Mouse (Mus musculus): ENCODE data around the gene Aldh3b1. TPM values are rescaled to one million over a fixed set of nuclear protein-coding genes. Genes with fewer than 3 reads are reported as not detected.
A peak's percentile ranks its signal among the peaks of the same experiment; 100 is the strongest.

Aldh3b1 gene
- total RNA-seq, 1 experiment from 2014 or later: 85.2 TPM

DNA sequence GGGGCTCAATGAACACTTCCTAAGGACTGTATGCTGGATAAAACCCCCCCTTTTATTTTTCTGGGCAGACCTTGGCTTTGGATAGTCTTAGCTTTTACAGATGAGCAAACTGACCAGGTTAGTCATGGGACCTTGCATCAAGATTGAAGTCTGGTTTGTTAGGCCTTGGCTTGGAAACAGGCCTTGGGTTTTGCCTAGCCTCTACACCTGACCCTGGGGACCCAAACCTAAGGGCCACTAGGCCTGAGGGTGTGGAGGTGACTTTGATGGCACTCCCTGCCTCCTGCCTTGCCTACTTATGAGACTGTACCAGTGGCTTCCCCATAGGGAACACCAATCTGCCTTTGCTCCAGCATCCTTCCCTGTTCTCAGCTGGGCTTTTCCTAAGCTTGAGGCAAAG, 9.7 kb downstream of the Aldh3b1 start:
- no peak for ATAC-seq (ENCODE audit: extremely low read depth, insufficient number of reproducible peaks, low FRiP score, poor library complexity, severe bottlenecking)

DNA sequence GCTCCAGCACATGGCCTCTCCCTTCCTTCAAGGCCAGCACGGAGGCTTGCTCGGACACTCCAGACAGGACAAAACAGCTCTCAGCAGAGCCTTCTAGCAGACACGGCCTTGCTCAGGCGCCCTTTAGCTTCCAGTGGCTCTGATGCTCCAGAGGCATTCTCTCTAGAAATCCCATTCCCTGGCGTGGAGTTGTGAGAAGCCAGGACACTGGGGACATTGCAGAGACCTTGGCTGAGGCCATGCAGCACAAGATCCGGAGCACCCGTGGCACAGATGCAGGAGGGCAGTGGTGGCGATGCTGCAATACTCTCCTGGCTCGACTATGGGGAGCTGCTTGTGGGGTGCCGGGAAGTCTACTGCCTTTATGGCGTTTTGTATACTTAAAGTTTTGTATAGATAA, 12.9 kb downstream of the Aldh3b1 start:
- ATAC-seq (ENCODE audit: extremely low read depth, insufficient number of reproducible peaks, low FRiP score, poor library complexity, severe bottlenecking): no peak

DNA sequence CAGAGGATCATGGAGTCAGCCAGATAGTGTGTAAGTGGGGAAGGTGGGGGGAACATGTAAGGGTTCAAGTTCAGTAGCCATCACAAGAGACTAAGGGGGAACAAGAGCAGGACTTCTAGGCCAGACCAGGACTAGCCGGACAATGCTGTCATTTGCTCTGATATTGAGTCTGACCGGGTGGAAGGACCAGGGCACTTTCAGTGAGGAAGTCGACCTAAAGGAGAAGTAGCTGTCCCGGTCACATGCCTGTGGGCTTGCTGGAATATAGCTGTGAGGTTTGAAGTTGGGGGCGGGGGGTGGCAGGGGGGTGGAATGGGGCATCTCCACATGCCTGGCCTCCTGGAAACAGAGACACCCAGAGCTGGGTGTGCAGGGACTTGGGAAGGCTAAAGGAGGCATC, 15.1 kb downstream of the Aldh3b1 start:
- no peak for ATAC-seq (ENCODE audit: extremely low read depth, insufficient number of reproducible peaks, low FRiP score, poor library complexity, severe bottlenecking)

DNA sequence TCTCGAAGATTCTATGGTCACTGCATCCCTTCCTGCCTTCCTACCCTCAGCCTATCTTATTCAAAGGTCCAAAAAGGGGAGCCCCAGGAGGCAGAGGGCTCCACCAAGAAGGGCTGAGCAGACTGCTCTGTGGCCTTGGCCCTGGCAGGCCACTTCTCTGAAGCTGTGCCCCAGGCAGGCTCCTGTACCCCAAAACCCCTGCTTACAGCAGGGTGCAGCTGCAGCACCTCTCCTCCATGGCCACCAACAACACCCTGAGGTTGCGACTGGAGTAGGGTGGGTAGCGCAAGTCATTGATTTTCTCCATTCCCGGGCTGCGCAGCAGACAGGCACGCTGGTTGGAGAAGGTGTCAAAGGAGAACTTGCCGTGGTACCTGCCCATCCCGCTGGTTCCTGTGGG, 15.9 kb downstream of the Aldh3b1 start:
- ATAC-seq (ENCODE audit: extremely low read depth, insufficient number of reproducible peaks, low FRiP score, poor library complexity, severe bottlenecking): no peak

DNA sequence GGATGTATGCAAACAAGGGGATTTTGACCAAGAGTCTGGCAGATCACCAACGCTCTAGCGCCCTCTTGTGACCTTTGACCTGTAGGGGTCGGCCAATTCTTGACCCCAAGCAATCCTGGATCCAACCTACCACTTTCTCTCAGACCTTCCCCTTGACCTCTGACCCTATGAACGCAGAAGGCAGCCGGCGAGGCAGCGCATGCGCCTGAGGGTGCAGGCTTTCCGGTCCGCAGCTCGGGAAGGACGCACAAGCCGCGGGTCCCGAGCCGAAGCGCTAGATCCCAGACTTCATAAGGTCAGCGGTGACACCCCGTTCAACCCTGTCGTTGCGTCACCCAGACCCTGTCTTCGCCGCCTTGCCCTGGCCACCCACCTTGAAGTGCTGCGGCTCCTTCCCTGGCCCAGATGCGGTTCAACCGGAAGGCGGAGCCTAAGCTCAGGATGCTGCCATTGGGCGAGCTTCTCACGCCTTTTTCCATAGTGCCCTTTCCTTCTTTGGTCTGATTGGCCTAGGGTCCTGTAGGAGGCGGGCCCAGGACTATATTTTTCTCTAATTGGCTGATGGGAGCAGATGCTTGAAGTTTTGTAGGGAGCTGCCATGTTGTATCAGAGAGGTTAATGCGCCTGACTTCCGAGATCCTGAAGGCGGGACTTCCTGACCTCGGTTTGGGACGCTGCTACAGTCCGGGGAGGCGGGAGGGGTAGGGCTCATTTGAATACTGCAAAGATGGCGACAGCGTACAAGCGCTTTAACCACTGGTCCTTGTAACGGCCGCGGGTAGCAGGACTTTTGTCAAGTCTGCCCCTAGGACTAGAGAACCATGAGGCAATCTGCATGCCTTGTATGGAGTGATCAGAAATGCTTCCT, 17.0 kb downstream of the Aldh3b1 start, which contains the start of gene Ndufs8:
TSS of gene Ndufs8 (minus strand) at position 438 of the 868 bp plus-strand sequence.
- ATAC-seq (ENCODE audit: extremely low read depth, insufficient number of reproducible peaks, low FRiP score, poor library complexity, severe bottlenecking): peak; percentile 91

DNA sequence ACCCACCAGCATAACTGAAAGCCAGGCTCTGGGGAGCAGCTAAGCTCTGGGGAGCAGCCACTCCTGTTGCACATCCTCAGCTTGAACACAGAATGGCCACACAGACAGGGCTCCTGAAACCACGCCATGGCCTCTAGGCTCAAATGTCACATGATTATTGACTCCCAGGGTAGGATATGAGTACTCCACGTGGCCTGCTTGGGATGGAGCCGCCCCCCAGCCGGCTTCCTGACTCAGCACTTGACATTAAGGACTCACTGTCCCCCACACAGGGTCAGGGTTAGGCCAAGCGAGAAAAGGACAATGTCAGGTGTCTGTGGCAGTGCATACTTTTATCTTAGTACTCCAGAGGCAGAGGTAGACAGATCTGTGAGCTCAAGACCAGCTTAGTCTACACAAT, 19.4 kb downstream of the Aldh3b1 start:
- no peak for ATAC-seq (ENCODE audit: extremely low read depth, insufficient number of reproducible peaks, low FRiP score, poor library complexity, severe bottlenecking)

DNA sequence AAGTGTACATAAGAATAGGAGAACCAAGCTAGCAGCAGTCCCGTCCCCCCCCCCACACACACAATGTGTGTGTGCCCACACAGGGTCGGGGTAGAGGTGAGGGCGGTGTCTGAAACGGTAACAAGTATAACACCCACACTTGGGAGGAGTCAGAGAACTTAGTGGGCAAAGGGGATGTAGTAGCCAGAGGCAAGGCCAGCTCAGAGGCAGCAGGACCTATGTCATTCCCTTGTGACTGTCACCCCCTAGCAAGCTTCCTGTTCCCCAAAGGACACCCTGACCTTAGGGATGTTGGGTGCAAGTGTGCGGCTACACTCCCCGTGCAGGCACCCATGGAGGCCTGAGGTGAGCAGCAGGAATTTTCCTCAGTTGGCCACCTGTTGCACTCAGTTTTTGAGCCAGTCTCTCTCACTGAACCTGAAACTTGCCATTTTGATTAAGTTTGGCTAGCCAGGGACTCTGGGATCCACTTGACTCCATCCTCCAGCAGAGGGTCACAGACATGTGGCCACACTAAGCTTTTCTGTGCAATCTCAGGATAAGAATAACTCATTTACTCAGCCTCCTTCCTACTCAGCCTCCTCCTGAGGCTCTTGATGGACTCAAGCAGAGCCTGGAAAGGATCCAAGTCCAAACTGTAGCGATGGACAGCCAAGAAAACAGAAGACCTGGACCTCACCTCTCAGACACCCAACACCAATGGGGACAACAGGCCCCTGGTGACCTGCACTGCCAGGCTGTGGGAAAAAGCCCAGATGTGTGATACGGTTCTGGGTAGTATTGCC, 21.5 kb downstream of the Aldh3b1 start:
- no peak for ATAC-seq (ENCODE audit: extremely low read depth, insufficient number of reproducible peaks, low FRiP score, poor library complexity, severe bottlenecking)

DNA sequence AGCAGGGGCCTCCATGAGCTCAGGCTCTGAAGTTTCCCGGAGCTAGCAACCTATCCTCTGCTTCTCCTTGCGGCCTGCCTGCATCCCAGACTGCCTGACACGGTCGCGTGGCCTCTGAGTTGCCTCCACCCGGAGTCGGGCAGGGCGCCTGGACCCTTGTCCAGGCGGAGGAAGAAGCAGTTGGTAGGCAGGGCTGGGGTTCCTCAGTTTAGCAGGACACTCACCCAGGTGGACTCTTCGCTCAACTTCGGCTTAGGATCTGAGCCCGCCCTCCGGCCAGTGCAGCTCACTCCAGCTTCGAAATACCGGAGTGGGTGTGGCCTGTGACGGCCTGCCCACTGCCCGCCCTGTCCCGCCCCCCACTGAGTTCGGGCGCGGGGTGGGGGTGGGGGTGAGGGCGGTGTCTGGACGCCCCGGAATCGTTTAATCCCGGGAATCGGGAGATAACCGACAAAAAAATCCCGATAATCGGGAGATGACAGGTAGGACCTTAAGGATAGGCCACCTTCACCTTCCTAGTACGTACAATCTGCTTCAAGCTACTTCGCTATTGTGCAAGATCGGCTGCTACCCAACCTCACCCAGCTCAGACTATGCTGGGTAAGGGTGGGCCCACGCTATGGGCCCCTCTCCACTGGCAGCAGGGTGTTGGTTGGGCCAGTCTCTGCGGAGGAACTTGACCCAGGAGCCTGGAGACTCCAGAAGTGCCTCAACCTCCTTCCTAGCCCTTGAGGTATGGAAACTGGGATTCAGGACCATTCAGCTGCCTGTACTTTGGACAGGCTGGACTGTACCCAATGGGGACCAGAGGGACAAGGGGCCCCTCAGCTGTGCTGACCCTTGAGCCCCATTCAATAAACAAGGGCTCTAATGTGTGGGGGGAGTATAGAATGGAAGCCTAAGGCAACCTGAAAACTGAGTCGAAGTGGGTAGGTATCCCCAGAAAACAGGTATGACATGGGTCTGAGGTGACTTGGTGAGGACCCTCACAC, 22.5 kb downstream of the Aldh3b1 start, which contains the start of gene Tcirg1:
TSS of gene Tcirg1 (minus strand) at position 339 of the 992 bp plus-strand sequence.
- ATAC-seq (ENCODE audit: extremely low read depth, insufficient number of reproducible peaks, low FRiP score, poor library complexity, severe bottlenecking): peak; percentile 57

DNA sequence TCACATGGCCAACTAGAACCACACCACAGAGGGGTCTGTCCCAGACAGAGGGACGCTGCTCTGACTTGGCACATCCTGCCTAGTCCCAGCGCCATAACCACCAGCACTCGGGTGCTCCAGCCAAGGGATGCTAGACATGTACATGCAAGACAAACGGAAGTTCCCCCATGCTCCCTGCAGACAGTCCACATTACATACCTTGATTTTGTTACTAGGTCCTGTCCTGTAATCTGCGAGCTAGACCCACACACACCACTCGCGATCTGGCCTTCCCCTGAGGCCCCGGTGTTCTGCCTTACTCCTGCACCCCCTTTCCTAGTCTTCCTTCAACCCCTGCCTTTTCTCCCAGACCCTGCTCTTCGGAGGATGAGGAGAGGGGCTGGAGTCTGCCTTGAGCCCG, 23.3 kb downstream of the Aldh3b1 start:
- ATAC-seq (ENCODE audit: extremely low read depth, insufficient number of reproducible peaks, low FRiP score, poor library complexity, severe bottlenecking): 0 out of 2 replicates have a peak, but pooled peaks have one; percentile 13

DNA sequence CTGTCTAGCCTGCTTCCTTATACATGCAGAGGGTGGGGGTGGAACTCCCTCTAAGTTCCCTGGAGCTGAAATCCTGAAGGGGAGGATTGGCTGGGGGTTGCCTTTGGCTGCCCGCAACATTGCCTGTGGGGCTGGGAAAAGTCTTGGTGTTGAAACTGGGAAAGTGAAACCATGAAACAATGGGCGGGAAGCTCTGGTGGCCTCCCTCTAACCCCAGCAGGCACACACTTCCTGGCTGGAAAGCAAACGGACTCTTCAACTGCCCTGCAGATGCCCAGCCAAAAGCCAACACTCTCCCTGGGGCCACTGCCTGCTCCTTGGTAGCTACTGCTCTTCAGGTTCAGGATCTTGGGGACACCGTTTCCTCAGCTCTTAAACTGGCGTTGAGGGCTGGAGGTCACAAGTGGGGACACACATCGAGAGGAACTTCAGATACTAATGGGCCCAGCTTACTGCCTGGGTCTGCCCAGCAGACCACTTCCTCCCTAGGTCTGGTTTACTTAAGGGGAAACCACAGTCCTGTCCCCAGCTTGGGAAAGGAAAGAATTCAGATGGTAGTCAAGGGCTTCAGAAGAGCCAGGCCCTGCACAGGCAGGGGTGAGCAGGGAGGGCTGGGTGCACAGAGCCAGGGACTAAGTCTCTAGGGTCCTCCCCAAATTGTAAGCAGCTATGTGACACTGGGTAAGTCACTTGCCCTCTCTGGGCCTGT, 24.2 kb downstream of the Aldh3b1 start:
- ATAC-seq (ENCODE audit: extremely low read depth, insufficient number of reproducible peaks, low FRiP score, poor library complexity, severe bottlenecking): peak; percentile 27; the same call in 1 of the 2 replicates

DNA sequence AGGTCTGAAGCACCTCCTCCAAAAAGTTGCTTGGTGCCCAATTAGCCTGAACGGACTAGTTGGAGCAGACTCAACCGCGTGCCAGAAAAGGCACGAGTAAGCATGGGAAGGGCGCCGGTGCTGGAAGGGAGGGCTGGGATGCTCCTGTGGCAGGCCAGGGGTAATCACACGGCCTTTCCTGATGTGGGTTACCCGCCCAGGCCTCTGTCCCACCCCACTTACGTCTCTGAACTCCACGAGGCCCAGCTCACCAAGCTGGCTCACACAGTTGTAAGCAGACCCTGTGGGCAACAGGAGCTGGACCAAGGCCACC, 25.3 kb downstream of the Aldh3b1 start:
- no peak for ATAC-seq (ENCODE audit: extremely low read depth, insufficient number of reproducible peaks, low FRiP score, poor library complexity, severe bottlenecking)

DNA sequence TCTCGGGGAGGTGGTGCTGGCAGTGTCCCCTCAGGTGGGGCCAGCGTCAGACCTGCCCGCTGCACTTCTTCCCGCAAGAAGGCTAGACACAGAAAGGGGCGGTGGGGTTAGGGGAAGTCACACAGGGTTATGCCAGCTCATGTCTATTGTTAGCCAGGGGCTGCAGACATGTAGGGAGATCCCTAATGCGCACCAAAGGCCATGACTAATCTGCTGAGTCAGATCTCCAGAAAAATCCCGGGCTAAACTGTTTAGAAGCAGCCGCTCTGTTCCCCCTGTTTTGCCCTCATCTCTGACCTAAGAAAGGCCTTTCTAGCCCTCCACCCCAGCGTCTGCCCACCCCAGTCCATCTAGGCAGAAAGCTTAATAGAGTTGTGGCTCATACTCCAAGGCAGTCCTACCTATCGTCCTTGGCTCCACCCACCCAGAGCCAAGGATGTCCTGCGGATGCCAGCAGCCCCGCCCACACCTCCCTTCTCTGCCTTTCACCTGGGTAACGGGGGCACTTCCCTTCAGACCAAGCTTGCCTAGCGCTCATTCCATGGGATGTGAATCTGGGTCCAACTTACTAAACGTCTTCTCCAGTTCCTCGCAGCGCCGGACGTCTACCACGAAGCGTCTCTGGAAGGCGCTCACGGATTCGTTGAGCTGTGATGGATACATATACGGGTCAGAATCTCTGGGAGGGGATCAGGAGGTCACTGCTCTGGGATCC, 25.8 kb downstream of the Aldh3b1 start:
- ATAC-seq (ENCODE audit: extremely low read depth, insufficient number of reproducible peaks, low FRiP score, poor library complexity, severe bottlenecking): no peak

DNA sequence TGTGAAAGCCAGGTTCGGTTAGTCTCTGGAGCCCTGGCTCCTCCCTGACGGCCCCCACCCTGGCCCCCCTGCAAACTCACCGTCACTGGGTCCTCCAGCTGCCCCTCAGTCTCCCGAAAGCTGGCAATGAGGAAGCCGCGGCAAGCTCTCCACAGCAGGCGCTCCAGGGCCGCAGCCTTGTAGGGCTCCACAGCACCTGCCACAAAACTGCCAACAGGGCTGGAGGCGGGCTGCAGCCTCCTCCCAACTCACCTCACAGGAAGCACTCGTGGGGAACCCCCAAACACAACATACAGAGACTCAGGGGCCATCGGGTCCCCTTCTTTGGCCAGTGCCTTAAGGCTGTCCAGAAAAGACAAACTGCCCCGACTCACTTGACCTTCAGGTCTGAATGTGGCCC, 26.6 kb downstream of the Aldh3b1 start:
- no peak for ATAC-seq (ENCODE audit: extremely low read depth, insufficient number of reproducible peaks, low FRiP score, poor library complexity, severe bottlenecking)

DNA sequence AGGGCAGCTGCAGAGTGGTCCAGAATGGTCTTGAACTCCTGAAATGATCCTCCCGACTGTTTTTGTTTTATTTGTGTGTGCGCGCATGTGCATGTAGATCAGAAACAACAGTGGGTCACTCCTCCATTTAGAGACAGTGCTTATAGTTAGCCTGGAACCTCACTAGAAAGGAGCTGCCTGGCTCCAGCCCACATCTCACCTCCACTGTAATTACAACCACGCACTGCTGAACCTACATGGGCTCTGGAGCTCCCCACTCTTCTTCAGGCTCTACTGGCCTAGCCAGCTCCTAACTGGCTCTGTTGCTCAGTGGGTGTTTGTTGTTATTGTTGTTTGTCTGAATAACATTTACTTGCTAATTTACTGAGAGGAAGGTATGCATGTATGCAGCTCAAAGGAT, 30.0 kb downstream of the Aldh3b1 start:
- ATAC-seq (ENCODE audit: extremely low read depth, insufficient number of reproducible peaks, low FRiP score, poor library complexity, severe bottlenecking): no peak

DNA sequence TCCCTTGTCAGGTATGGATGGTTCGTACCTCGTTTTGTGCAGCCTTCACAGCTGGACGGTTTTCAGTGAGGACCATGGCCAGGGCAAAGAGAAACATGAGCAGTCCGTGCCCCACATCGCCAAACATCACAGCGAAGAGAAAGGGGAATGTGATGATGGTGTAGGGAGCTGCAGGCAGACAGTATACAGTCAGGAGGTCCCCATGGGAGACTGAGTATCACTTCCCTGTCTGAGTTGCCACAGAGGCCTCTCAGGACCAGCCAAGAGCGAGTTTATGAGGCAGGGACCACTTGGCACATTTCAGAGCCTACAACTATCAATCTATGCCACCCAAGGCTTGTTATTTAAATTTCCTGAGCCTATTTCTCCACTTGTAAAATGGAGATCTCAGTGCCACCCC, 30.7 kb downstream of the Aldh3b1 start:
- ATAC-seq (ENCODE audit: extremely low read depth, insufficient number of reproducible peaks, low FRiP score, poor library complexity, severe bottlenecking): peak; percentile 51

DNA sequence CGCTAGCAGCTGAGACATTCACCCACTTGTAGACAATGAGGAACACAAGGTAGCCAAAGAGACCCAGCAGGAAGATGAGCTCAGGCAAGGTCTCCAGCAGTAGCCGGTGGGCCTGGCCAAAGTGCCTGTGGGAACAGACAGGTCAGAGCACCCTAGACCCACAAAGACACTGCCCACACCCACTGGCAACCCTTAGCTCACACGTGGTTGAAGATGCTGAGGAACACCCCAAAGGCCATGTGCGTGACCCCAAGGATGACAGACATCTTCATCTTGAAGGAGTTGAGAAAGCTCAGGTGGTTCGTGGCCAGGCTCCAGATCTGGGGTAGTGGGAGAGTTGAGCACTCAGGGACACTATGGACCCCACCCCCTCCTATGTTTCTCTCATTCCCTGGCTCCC, 32.1 kb downstream of the Aldh3b1 start:
- no peak for ATAC-seq (ENCODE audit: extremely low read depth, insufficient number of reproducible peaks, low FRiP score, poor library complexity, severe bottlenecking)

DNA sequence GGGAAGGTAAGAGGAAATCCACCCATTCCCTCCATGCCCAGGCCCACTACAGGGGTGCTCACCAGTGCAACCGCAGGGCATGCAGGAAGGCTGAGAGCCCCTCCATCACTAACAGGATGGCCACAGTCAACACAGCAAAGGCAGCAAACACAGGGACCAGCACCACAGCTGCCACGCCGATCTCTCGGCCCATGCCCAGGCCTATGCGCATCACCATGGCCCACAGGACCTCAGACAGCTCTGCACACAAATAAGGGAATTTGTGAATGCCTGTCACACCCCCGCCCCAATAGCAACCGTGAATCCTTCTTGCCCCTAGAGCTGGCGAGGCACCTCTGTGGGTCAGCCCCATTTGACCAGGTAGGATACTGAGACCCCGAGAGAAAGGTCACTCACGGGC, 33.4 kb downstream of the Aldh3b1 start:
- no peak for ATAC-seq (ENCODE audit: extremely low read depth, insufficient number of reproducible peaks, low FRiP score, poor library complexity, severe bottlenecking)

DNA sequence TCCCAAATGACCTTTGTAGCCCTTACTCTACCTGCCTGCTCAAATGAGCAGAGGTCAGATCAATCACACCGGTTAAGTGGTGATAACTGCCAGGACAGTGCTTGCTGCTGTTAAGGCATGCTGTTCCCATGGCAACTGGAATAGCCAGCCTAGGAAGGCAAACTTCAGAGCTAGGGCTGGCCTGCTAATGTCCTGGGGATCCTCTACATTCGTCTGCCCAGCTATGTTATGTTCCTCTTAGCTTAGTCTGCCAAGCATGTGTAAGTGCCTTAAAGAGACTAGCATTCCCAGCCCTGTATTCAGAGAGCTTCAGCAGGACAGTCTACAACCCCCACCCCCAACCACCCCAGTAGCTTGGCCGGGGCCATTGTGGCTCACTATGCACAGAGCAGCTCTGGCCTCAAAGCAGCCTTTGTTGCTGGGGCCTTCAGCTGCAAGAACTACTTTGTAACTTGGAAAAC, 34.4 kb downstream of the Aldh3b1 start:
- ATAC-seq (ENCODE audit: extremely low read depth, insufficient number of reproducible peaks, low FRiP score, poor library complexity, severe bottlenecking): no peak

Measured in neutrophil, adult 5-6 weeks (primary cell).